Mouse (Mus musculus) olfactory bulb, adult 2 months (tissue): ENCODE data around the gene Crebl2.

ENCODE experiments used
- CTCF ChIP-seq: fragments of 200-500 bp; IDR thresholded peaks from 2 replicates; pipeline ENCODE4 v1.5.1; 2012; ENCODE audit warnings: low read depth, mild to moderate bottlenecking, low read length, moderate library complexity; ENCODE audit not compliant: insufficient read depth
- POLR2A ChIP-seq: fragments of 200-500 bp; IDR thresholded peaks from 2 replicates; pipeline ENCODE4 v1.6.1; 2012; ENCODE audit warnings: mild to moderate bottlenecking, low read depth, low read length, moderate library complexity; ENCODE audit not compliant: insufficient read depth

DNA sequence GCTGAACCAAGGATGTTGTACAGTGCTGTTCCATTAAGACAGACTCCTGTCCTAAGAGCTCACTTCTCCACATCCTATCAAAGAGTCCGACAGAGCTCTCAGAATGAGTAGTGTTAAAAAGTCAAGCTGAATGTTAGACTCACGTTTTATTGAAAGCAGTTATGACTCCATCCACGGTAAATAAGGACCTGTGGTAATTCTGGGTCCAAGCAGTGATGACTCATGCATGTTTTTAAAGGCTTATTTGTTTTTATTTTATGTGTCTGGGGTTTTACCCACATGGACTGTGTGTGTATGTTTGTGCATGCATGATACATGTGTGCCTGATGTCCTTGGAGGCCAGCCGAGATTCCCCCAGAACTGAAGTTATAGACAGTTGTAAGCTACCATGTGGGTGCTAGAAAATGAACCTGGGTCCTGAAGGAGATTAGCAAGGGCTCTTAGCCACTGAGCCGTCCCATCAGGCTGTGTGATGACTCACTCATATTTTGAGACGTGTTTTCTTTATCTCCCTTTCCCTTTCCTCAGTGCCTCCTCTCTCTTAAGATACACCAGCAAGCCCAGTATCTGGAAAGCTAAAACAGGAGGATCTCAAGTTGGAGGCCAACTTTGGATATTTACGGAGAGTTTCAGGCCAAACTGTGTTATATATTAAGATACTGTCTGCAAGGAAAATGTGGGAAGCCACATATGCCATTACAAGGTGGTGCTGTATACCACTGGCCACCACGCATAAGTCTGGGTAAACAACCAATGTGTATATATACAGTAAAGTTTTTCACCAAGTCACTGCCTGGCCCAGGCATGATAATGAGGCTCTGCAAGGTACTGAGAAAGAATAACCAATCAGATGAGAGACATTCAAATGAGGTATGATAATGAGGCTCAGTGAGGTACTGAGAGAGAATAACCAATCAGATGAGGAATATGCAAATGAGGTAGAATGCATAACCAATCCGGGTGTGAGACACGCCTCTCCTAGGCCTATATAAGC is 74.2 kb downstream of the Crebl2 start:
- TF ChIP-seq POLR2A, result no peak
- TF ChIP-seq CTCF, result no peak
